Mouse (Mus musculus): Measurements from ENCODE around the gene Cltc. TPM values are rescaled to one million over a fixed set of nuclear protein-coding genes. Genes with fewer than 3 reads are reported as not detected.

Cltc gene
- total and polyA plus RNA-seq, 3 experiments, result 63.2 to 147 (median 143) TPM

GRCm38 (mm10) chr11:86701151-86701550 lies 56.2 kb downstream of the Cltc start:
- Histone ChIP-seq H3K79me2 (replicated peaks; ENCODE audit: control insufficient read depth, insufficient read depth, low read length) (no peaks in the 10 kb centered on the region), H3K4me1 (ENCODE audit: control insufficient read depth, insufficient read depth, low read length) (no peaks in the 10 kb centered on the region), H3K27ac (no peak overlapping the region), H3K4me3 (no peak overlapping the region), H3K36me3 (ENCODE audit: control insufficient read depth, insufficient read depth, low read length) (peaks cover 32% of the 10 kb centered on the region), H3K27me3 (ENCODE audit: control insufficient read depth, insufficient read depth, low read length) (no peaks in the 10 kb centered on the region), H3K9ac (ENCODE audit: low read depth, low read length) (no peak overlapping the region)
- TF ChIP-seq EP300 (IDR thresholded peaks at IDR 0.05; ENCODE audit: insufficient read depth, low read depth, low read length), result no peak
- TF ChIP-seq POLR2A (IDR thresholded peaks at IDR 0.05; ENCODE audit: insufficient read depth, low read depth, low read length), result no peak
- TF ChIP-seq CTCF (IDR thresholded peaks at IDR 0.05), result no peak
- no peak for DNase-seq
- WGBS, result 92% methylated on average over 4 of the region's 4 CpGs
- intact Hi-C loops (cut with DNase I), result no loop called here

- Histone ChIP-seq H3K27me3 (ENCODE audit: control insufficient read depth, insufficient read depth, low read length) (no peaks in the 10 kb centered on the region), H3K4me1 (ENCODE audit: control insufficient read depth, insufficient read depth, low read length) (no peaks in the 10 kb centered on the region), H3K9ac (ENCODE audit: low read depth, low read length) (no peak overlapping the region), H3K4me3 (no peak overlapping the region), H3K27ac (no peak overlapping the region), H3K79me2 (replicated peaks; ENCODE audit: control insufficient read depth, insufficient read depth, low read length) (no peaks in the 10 kb centered on the region; the same call in 1 of the 2 replicates), H3K36me3 (ENCODE audit: control insufficient read depth, insufficient read depth, low read length) (peaks cover 9% of the 10 kb centered on the region)
- 74% methylated on average over 4 of the region's 4 CpGs for WGBS
- intact Hi-C loops (cut with DNase I), result no loop called here
- no peak for DNase-seq
- no peak for TF ChIP-seq CTCF (IDR thresholded peaks at IDR 0.05)
- TF ChIP-seq POLR2A (IDR thresholded peaks at IDR 0.05; ENCODE audit: insufficient read depth, low read depth, low read length), result no peak
- no peak for TF ChIP-seq EP300 (IDR thresholded peaks at IDR 0.05; ENCODE audit: insufficient read depth, low read depth, low read length)
These were observed 61.9 kb downstream of the Cltc start for GRCm38 (mm10) chr11:86695461-86695860.

GRCm38 (mm10) chr11:86692546-86692945 lies 64.8 kb downstream of the Cltc start:
- intact Hi-C loops (cut with DNase I), result no loop called here
- Histone ChIP-seq H3K79me2 (replicated peaks; ENCODE audit: control insufficient read depth, insufficient read depth, low read length) (no peaks in the 10 kb centered on the region; the same call in 1 of the 2 replicates), H3K4me3 (no peak overlapping the region), H3K36me3 (ENCODE audit: control insufficient read depth, insufficient read depth, low read length) (peaks cover 5% of the 10 kb centered on the region), H3K27ac (no peak overlapping the region), H3K4me1 (ENCODE audit: control insufficient read depth, insufficient read depth, low read length) (no peaks in the 10 kb centered on the region), H3K27me3 (ENCODE audit: control insufficient read depth, insufficient read depth, low read length) (no peaks in the 10 kb centered on the region), H3K9ac (ENCODE audit: low read depth, low read length) (no peak overlapping the region)
- TF ChIP-seq POLR2A (IDR thresholded peaks at IDR 0.05; ENCODE audit: insufficient read depth, low read depth, low read length) (no peak), CTCF (IDR thresholded peaks at IDR 0.05) (no peak), EP300 (IDR thresholded peaks at IDR 0.05; ENCODE audit: insufficient read depth, low read depth, low read length) (no peak)
- WGBS, result 85% methylated on average over 2 of the region's 2 CpGs
- DNase-seq, result no peak

- H3K36me3 ChIP-seq (ENCODE audit: control insufficient read depth, insufficient read depth, low read length), result no peaks in the 10 kb centered on the region; the same call in 1 of the 2 replicates
- 82% methylated on average over 2 of the region's 2 CpGs for WGBS
- intact Hi-C loops (cut with DNase I), result no loop called here
These were observed 65.4 kb downstream of the Cltc start for GRCm38 (mm10) chr11:86691956-86692355.

GRCm38 (mm10) chr11:86691482-86691881 lies 65.9 kb downstream of the Cltc start:
- Histone ChIP-seq H3K9ac (ENCODE audit: low read depth, low read length) (no peak overlapping the region), H3K79me2 (replicated peaks; ENCODE audit: control insufficient read depth, insufficient read depth, low read length) (no peaks in the 10 kb centered on the region; the same call in 1 of the 2 replicates), H3K36me3 (ENCODE audit: control insufficient read depth, insufficient read depth, low read length) (no peaks in the 10 kb centered on the region), H3K4me3 (no peak overlapping the region), H3K27ac (no peak overlapping the region), H3K27me3 (ENCODE audit: control insufficient read depth, insufficient read depth, low read length) (no peaks in the 10 kb centered on the region), H3K4me1 (ENCODE audit: control insufficient read depth, insufficient read depth, low read length) (no peaks in the 10 kb centered on the region)
- DNase-seq, result no peak
- TF ChIP-seq POLR2A (IDR thresholded peaks at IDR 0.05; ENCODE audit: insufficient read depth, low read depth, low read length), result no peak
- no peak for TF ChIP-seq CTCF (IDR thresholded peaks at IDR 0.05)
- no peak for TF ChIP-seq EP300 (IDR thresholded peaks at IDR 0.05; ENCODE audit: insufficient read depth, low read depth, low read length)
- 85% methylated on average over 3 of the region's 3 CpGs for WGBS
- intact Hi-C loops (cut with DNase I), result no loop called here

More at GRCm38 (mm10) chr11:86691956-86692355, 65.4 kb downstream of the Cltc start:
- Histone ChIP-seq H3K27me3 (ENCODE audit: control insufficient read depth, insufficient read depth, low read length) (no peaks in the 10 kb centered on the region), H3K79me2 (replicated peaks; ENCODE audit: control insufficient read depth, insufficient read depth, low read length) (no peaks in the 10 kb centered on the region; the same call in 1 of the 2 replicates), H3K27ac (no peak overlapping the region), H3K4me3 (no peak overlapping the region), H3K4me1 (ENCODE audit: control insufficient read depth, insufficient read depth, low read length) (no peaks in the 10 kb centered on the region), H3K9ac (ENCODE audit: low read depth, low read length) (no peak overlapping the region)
- DNase-seq, result no peak
- TF ChIP-seq POLR2A (IDR thresholded peaks at IDR 0.05; ENCODE audit: insufficient read depth, low read depth, low read length) (no peak), EP300 (IDR thresholded peaks at IDR 0.05; ENCODE audit: insufficient read depth, low read depth, low read length) (no peak), CTCF (IDR thresholded peaks at IDR 0.05) (no peak)

- H3K27me3 ChIP-seq (ENCODE audit: control insufficient read depth, insufficient read depth, low read length), result no peaks in the 10 kb centered on the region
- H3K9ac ChIP-seq (ENCODE audit: low read depth, low read length), result no peak overlapping the region
- no peaks in the 10 kb centered on the region for H3K36me3 ChIP-seq (ENCODE audit: control insufficient read depth, insufficient read depth, low read length)
- TF ChIP-seq CTCF (IDR thresholded peaks at IDR 0.05), result no peak
- no peak for TF ChIP-seq POLR2A (IDR thresholded peaks at IDR 0.05; ENCODE audit: insufficient read depth, low read depth, low read length)
- no peak for TF ChIP-seq EP300 (IDR thresholded peaks at IDR 0.05; ENCODE audit: insufficient read depth, low read depth, low read length)
- no peaks in the 10 kb centered on the region; the same call in 1 of the 2 replicates for H3K79me2 ChIP-seq (replicated peaks; ENCODE audit: control insufficient read depth, insufficient read depth, low read length)
- no peak for DNase-seq
- H3K27ac ChIP-seq, result no peak overlapping the region
- WGBS, result 89% methylated on average over 3 of the region's 3 CpGs
- H3K4me1 ChIP-seq (ENCODE audit: control insufficient read depth, insufficient read depth, low read length), result peaks cover under 1% of the 10 kb centered on the region; the same call in 1 of the 2 replicates
- intact Hi-C loops (cut with DNase I), result no loop called here
- no peak overlapping the region for H3K4me3 ChIP-seq
These were observed 67.0 kb downstream of the Cltc start for GRCm38 (mm10) chr11:86690383-86690782.

Measured in heart, adult 2 months (tissue).